Mouse (Mus musculus): ENCODE measurements around the gene Togaram2. TPM values are rescaled to one million over a fixed set of nuclear protein-coding genes. Genes with fewer than 3 reads are reported as not detected.
A peak's percentile ranks its signal among the peaks of the same experiment; 100 is the strongest.

Togaram2 gene
- polyA plus RNA-seq, 1 experiment from 2014 or later: 0.93 TPM

DNA sequence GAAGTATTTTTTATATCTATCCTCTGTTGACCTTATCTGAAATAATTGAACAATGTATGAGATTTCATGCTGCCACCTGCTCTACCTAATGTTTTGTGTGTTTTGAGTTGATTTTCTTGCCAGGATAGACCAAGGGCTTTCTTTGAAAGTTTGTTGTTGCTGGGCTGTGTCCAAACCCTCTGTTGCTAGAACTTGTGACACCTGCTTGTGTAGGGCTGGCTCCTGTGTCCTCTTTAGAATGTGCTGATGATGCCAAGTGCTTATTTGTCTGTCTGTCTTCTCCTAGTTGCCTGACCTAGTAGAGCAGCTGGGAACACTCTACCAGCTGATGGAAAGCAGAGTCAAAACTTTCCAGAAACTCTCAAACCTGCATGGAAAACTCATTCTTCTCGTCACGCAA is 20.6 kb upstream of the Togaram2 start:
- no peak overlapping the region for H3K4me2 ChIP-seq (ENCODE audit: low read depth, low read length)
- H3K36me3 ChIP-seq (ENCODE audit: control insufficient read depth, insufficient read depth, low read length): peaks cover 84% of the 10 kb centered on the region
- ATAC-seq (ENCODE audit: low read depth) (peak; percentile 50; the same call in 1 of the 2 replicates), DNase-seq (ENCODE audit: low spot score) (no peak)
- no peak overlapping the region for H3K27ac ChIP-seq (replicated peaks; ENCODE audit: low read depth, low read length)
- H3K27me3 ChIP-seq (replicated peaks; ENCODE audit: control insufficient read depth, insufficient read depth, low read length): no peaks in the 10 kb centered on the region
- H3K9me3 ChIP-seq (ENCODE audit: control insufficient read depth, low read length): no peaks in the 10 kb centered on the region
- 87% methylated on average over 2 of the region's 2 CpGs for WGBS
- no peak overlapping the region for H3K4me3 ChIP-seq (ENCODE audit: low read depth, low read length)
- no peak overlapping the region for H3K9ac ChIP-seq (ENCODE audit: low read depth, low read length)
- H3K4me1 ChIP-seq (ENCODE audit: control insufficient read depth, insufficient read depth, low read length): no peaks in the 10 kb centered on the region

DNA sequence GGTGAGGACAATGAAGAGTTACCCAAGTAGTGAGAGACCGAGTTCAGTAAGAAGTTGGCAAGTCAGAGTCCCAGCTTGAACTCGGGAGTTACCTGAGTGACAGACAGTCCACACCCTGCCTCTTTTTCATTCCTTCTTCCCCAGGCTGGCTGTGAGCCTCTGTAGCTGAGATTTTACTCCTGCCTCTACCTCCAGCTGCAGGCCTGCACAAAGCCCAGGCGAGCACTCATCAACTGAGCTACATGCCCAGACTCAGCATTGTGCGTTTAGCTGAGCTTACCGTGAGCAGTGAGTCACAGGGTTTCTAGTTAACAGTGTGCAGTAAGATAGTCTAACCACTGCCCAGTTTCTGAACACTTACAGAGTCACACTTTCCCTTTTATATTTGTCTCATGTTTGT is 20.1 kb upstream of the Togaram2 start:
- Histone ChIP-seq H3K9me3 (ENCODE audit: control insufficient read depth, low read length) (no peaks in the 10 kb centered on the region), H3K36me3 (ENCODE audit: control insufficient read depth, insufficient read depth, low read length) (peaks cover 85% of the 10 kb centered on the region), H3K4me2 (ENCODE audit: low read depth, low read length) (no peak overlapping the region), H3K4me1 (ENCODE audit: control insufficient read depth, insufficient read depth, low read length) (no peaks in the 10 kb centered on the region), H3K27ac (replicated peaks; ENCODE audit: low read depth, low read length) (no peak overlapping the region), H3K27me3 (replicated peaks; ENCODE audit: control insufficient read depth, insufficient read depth, low read length) (no peaks in the 10 kb centered on the region), H3K9ac (ENCODE audit: low read depth, low read length) (no peak overlapping the region), H3K4me3 (ENCODE audit: low read depth, low read length) (no peak overlapping the region)
- ATAC-seq (ENCODE audit: low read depth) (peak; percentile 78; the same call in 1 of the 2 replicates), DNase-seq (ENCODE audit: low spot score) (peak; percentile 55)
- 72% methylated on average over 5 of the region's 5 CpGs for WGBS

DNA sequence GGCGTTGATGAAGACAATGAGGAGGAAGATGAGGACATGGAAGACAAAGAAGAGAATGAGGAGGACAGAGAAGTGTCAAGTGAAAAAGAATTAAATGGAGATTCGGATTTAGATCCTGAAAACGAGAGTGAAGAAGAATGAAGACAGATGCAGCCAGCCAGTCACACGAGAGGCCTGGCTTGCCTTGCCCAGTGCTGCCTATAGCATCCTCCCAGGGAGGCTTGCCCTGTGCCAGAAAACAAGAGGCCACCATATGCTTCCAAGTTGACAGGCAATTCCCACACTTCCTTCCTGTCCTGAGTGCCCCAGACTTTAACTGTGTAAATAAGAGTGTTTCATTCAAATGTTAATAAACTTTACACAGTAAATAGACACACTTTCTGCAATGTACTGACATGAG is 15.5 kb upstream of the Togaram2 start:
- no peak for DNase-seq (ENCODE audit: low spot score)
- no peak overlapping the region for H3K4me2 ChIP-seq (ENCODE audit: low read depth, low read length)
- H3K27me3 ChIP-seq (replicated peaks; ENCODE audit: control insufficient read depth, insufficient read depth, low read length): no peaks in the 10 kb centered on the region
- H3K9me3 ChIP-seq (ENCODE audit: control insufficient read depth, low read length): no peaks in the 10 kb centered on the region
- no peaks in the 10 kb centered on the region for H3K4me1 ChIP-seq (ENCODE audit: control insufficient read depth, insufficient read depth, low read length)
- WGBS: 84% methylated on average over 4 of the region's 4 CpGs
- H3K36me3 ChIP-seq (ENCODE audit: control insufficient read depth, insufficient read depth, low read length): peaks cover 60% of the 10 kb centered on the region
- H3K27ac ChIP-seq (replicated peaks; ENCODE audit: low read depth, low read length): no peak overlapping the region
- no peak overlapping the region for H3K9ac ChIP-seq (ENCODE audit: low read depth, low read length)
- ATAC-seq (ENCODE audit: low read depth): no peak
- no peak overlapping the region for H3K4me3 ChIP-seq (ENCODE audit: low read depth, low read length)

- no peak for DNase-seq (ENCODE audit: low spot score)
- Histone ChIP-seq H3K9me3 (ENCODE audit: control insufficient read depth, low read length) (no peaks in the 10 kb centered on the region), H3K4me2 (ENCODE audit: low read depth, low read length) (no peak overlapping the region), H3K36me3 (ENCODE audit: control insufficient read depth, insufficient read depth, low read length) (peaks cover 50% of the 10 kb centered on the region), H3K4me1 (ENCODE audit: control insufficient read depth, insufficient read depth, low read length) (no peaks in the 10 kb centered on the region), H3K27me3 (replicated peaks; ENCODE audit: control insufficient read depth, insufficient read depth, low read length) (no peaks in the 10 kb centered on the region), H3K4me3 (ENCODE audit: low read depth, low read length) (no peak overlapping the region), H3K27ac (replicated peaks; ENCODE audit: low read depth, low read length) (no peak overlapping the region), H3K9ac (ENCODE audit: low read depth, low read length) (no peak overlapping the region)
- 86% methylated on average over 10 of the region's 10 CpGs for WGBS
- no peak for ATAC-seq (ENCODE audit: low read depth)
Measured at GRCm38 (mm10) chr17:71658666-71659065, 14.4 kb upstream of the Togaram2 start.

DNA sequence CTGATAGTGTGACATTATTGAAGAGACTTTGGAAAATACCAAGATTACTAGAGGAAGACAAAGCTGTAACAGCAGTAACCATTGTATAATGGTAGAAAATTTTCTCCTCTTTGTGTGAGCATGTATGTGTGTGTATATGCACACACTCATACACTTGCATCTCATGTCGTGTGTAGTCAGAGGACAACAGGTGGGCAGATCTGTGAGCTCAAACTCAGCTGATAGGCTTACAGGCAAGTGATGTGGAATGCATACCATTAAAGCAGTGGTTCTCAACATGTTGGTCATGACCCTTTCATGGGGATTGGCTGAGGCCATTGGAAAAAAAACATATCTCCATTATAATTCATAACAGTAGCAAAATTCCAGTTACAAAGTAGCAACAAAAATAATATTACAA is 12.7 kb upstream of the Togaram2 start:
- no peak for ATAC-seq (ENCODE audit: low read depth)
- no peak overlapping the region for H3K9ac ChIP-seq (ENCODE audit: low read depth, low read length)
- 52% methylated on average over 1 of the region's 1 CpGs for WGBS

DNA sequence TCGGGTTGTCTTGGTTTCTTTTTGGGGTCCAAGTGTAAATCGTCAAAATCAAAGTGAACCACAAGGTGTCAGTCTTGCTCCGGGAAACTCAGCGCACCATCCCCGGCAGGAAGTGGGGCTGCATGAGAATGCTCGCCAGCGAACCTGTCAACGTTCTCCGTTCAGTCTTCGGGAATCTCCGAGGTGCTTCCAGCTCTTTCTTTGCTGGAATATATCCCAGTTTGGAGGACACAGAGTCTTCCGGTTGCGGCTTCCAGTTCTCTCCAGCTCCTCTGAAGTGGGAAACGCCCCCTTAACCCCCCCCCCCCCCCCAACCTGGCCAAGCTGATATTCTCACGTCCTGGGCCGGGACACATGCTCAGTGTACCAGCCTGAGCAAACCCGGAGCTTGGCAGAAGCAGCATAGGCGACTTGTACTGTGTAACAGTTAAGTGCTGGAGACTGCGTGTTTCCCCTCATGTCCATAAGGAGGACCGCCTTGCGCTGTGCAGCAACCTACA is 10.3 kb upstream of the Togaram2 start:
- peak overlapping the region; percentile 35 for H3K4me3 ChIP-seq (ENCODE audit: low read depth, low read length)
- ATAC-seq (ENCODE audit: low read depth) (peak; percentile 83), DNase-seq (ENCODE audit: low spot score) (peak; percentile 91)
- no peak overlapping the region for H3K27ac ChIP-seq (replicated peaks; ENCODE audit: low read depth, low read length)
- H3K9me3 ChIP-seq (ENCODE audit: control insufficient read depth, low read length): no peaks in the 10 kb centered on the region
- WGBS: 11% methylated on average over 19 of the region's 21 CpGs
- H3K9ac ChIP-seq (ENCODE audit: low read depth, low read length): peak overlapping the region; percentile 54; the same call in 1 of the 2 replicates
- H3K27me3 ChIP-seq (replicated peaks; ENCODE audit: control insufficient read depth, insufficient read depth, low read length): no peaks in the 10 kb centered on the region
- peaks cover 17% of the 10 kb centered on the region for H3K36me3 ChIP-seq (ENCODE audit: control insufficient read depth, insufficient read depth, low read length)
- peak overlapping the region; percentile 70 for H3K4me2 ChIP-seq (ENCODE audit: low read depth, low read length)
- no peaks in the 10 kb centered on the region for H3K4me1 ChIP-seq (ENCODE audit: control insufficient read depth, insufficient read depth, low read length)

More for the DNA sequence above, 12.7 kb upstream of the Togaram2 start:
- Histone ChIP-seq H3K4me2 (ENCODE audit: low read depth, low read length) (no peak overlapping the region), H3K27ac (replicated peaks; ENCODE audit: low read depth, low read length) (no peak overlapping the region), H3K4me1 (ENCODE audit: control insufficient read depth, insufficient read depth, low read length) (no peaks in the 10 kb centered on the region), H3K27me3 (replicated peaks; ENCODE audit: control insufficient read depth, insufficient read depth, low read length) (no peaks in the 10 kb centered on the region), H3K36me3 (ENCODE audit: control insufficient read depth, insufficient read depth, low read length) (peaks cover 40% of the 10 kb centered on the region), H3K9me3 (ENCODE audit: control insufficient read depth, low read length) (no peaks in the 10 kb centered on the region), H3K4me3 (ENCODE audit: low read depth, low read length) (no peak overlapping the region)
- DNase-seq (ENCODE audit: low spot score): no peak

DNA sequence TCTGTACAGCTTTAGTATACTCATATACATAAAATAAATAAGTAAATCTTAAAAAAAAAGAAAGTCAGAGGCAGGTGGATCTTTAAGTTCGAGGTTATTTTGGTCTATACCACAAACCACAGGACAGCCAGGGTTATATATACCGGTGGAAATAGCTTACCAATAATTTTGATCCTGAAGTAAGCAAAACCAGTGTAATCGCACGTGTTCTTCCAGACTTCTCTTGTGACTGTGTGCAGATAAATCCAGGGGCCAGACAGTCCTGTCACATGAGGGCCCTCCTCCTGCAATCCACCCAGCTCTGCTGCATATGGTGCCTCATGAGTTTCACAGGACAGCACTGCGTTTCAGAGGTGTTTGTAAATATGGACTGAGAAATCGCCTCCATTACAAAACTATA is 9.6 kb upstream of the Togaram2 start:
- no peak for DNase-seq (ENCODE audit: low spot score)

DNA sequence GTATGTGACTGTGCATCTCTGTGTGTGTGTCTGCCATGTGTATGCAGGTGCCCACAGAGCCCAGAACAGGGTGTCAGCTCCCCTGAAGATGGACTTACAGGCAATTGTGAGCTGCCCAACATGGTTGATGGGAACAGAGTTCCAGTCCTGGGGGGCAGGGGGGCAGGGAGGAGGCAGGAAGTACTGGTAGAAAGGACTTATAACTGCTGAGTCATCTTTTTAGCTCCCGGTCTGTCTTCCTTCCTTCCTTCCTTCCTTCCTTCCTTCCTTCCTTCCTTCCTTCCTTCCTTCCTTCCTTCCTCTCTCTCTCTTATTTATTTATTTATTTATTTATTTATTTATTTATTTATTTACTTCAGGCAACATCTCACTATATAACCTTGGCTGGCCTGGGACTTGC is 8.9 kb upstream of the Togaram2 start:
- WGBS: 71% methylated on average over 1 of the region's 1 CpGs
- no peak for ATAC-seq (ENCODE audit: low read depth)
- Histone ChIP-seq H3K4me2 (ENCODE audit: low read depth, low read length) (no peak overlapping the region), H3K9ac (ENCODE audit: low read depth, low read length) (no peak overlapping the region), H3K27me3 (replicated peaks; ENCODE audit: control insufficient read depth, insufficient read depth, low read length) (no peaks in the 10 kb centered on the region), H3K27ac (replicated peaks; ENCODE audit: low read depth, low read length) (no peak overlapping the region), H3K36me3 (ENCODE audit: control insufficient read depth, insufficient read depth, low read length) (0 out of 2 replicates have a peak, but pooled peaks cover 5% of the 10 kb centered on the region), H3K4me1 (ENCODE audit: control insufficient read depth, insufficient read depth, low read length) (no peaks in the 10 kb centered on the region), H3K9me3 (ENCODE audit: control insufficient read depth, low read length) (no peaks in the 10 kb centered on the region), H3K4me3 (ENCODE audit: low read depth, low read length) (no peak overlapping the region)
- no peak for DNase-seq (ENCODE audit: low spot score)

More for the DNA sequence above, 9.6 kb upstream of the Togaram2 start:
- H3K9ac ChIP-seq (ENCODE audit: low read depth, low read length): no peak overlapping the region
- WGBS: 82% methylated on average over 6 of the region's 6 CpGs
- no peaks in the 10 kb centered on the region for H3K27me3 ChIP-seq (replicated peaks; ENCODE audit: control insufficient read depth, insufficient read depth, low read length)
- peaks cover 11% of the 10 kb centered on the region for H3K36me3 ChIP-seq (ENCODE audit: control insufficient read depth, insufficient read depth, low read length)
- no peak overlapping the region for H3K4me2 ChIP-seq (ENCODE audit: low read depth, low read length)
- H3K27ac ChIP-seq (replicated peaks; ENCODE audit: low read depth, low read length): no peak overlapping the region
- H3K4me1 ChIP-seq (ENCODE audit: control insufficient read depth, insufficient read depth, low read length): no peaks in the 10 kb centered on the region
- no peaks in the 10 kb centered on the region for H3K9me3 ChIP-seq (ENCODE audit: control insufficient read depth, low read length)
- no peak overlapping the region for H3K4me3 ChIP-seq (ENCODE audit: low read depth, low read length)
- ATAC-seq (ENCODE audit: low read depth): no peak

DNA sequence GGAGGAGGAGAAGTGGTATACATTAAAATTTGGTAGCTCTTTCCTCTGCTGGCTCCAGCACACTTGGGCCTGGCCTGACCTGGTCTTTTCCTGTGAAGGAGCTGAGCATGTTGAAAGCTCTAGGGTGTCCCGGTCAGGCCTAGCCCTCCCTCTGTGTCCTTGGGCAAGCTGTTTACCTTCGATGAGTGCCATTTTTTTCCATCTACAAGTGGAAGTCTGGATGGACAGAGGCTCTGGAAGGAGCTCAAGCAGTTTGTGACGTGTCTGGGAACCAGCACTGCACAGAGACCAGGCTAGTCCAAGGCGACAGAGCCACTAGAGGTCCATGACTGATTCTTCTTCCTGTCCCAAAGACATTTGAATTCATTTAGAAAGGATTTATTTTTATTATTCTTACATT is 7.9 kb upstream of the Togaram2 start:
- Histone ChIP-seq H3K9me3 (ENCODE audit: control insufficient read depth, low read length) (no peaks in the 10 kb centered on the region), H3K36me3 (ENCODE audit: control insufficient read depth, insufficient read depth, low read length) (no peaks in the 10 kb centered on the region)
- no peak for ATAC-seq (ENCODE audit: low read depth)

More for the DNA sequence above, 7.9 kb upstream of the Togaram2 start:
- no peak overlapping the region for H3K9ac ChIP-seq (ENCODE audit: low read depth, low read length)
- no peak overlapping the region for H3K27ac ChIP-seq (replicated peaks; ENCODE audit: low read depth, low read length)
- H3K4me2 ChIP-seq (ENCODE audit: low read depth, low read length): no peak overlapping the region
- DNase-seq (ENCODE audit: low spot score): no peak
- 80% methylated on average over 4 of the region's 4 CpGs for WGBS
- H3K4me1 ChIP-seq (ENCODE audit: control insufficient read depth, insufficient read depth, low read length): no peaks in the 10 kb centered on the region
- no peak overlapping the region for H3K4me3 ChIP-seq (ENCODE audit: low read depth, low read length)
- no peaks in the 10 kb centered on the region for H3K27me3 ChIP-seq (replicated peaks; ENCODE audit: control insufficient read depth, insufficient read depth, low read length)

All from embryonic facial prominence, embryonic 14.5 days (tissue).